Mouse (Mus musculus): Measurements from ENCODE around the gene Rpp25l. TPM values are rescaled to one million over a fixed set of nuclear protein-coding genes. Genes with fewer than 3 reads are reported as not detected.

The Rpp25l gene
- polyA plus RNA-seq, 1 experiment from 2014 or later, result 59.5 TPM

DNA sequence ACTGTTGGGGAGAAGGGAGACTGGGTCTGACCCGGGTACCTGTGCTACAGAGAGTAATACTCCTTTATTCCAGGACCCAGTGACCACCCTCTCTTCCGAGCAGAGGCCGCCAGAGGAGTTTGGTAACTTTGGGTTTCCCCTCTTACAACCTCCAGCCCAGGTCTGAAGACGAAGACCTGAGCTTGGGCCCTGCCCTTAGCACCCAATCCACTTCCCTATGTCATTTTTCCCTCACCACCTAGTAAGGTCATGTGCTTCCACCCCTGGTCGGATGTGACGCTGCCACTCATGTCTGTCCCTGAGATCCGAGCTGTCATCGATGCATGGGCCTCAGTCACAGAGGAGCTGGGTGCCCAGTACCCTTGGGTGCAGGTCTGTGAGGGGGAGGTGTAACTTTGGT is 43.1 kb upstream of the Rpp25l start:
- H3K4me3 ChIP-seq (replicated peaks), result peak overlapping the region; percentile 68
- no peaks in the 10 kb centered on the region for H3K27me3 ChIP-seq (replicated peaks)
- H3K27ac ChIP-seq, result no peak overlapping the region
- no peaks in the 10 kb centered on the region for H3K36me3 ChIP-seq
- no peak for ATAC-seq (ENCODE audit: insufficient read depth, low FRiP score, low read depth)
- H3K9ac ChIP-seq, result no peak overlapping the region
- H3K9me3 ChIP-seq, result no peaks in the 10 kb centered on the region
- H3K4me1 ChIP-seq, result peaks cover 25% of the 10 kb centered on the region
- WGBS, result 72% methylated on average over 8 of the region's 8 CpGs
- peak overlapping the region; percentile 85 for H3K4me2 ChIP-seq

DNA sequence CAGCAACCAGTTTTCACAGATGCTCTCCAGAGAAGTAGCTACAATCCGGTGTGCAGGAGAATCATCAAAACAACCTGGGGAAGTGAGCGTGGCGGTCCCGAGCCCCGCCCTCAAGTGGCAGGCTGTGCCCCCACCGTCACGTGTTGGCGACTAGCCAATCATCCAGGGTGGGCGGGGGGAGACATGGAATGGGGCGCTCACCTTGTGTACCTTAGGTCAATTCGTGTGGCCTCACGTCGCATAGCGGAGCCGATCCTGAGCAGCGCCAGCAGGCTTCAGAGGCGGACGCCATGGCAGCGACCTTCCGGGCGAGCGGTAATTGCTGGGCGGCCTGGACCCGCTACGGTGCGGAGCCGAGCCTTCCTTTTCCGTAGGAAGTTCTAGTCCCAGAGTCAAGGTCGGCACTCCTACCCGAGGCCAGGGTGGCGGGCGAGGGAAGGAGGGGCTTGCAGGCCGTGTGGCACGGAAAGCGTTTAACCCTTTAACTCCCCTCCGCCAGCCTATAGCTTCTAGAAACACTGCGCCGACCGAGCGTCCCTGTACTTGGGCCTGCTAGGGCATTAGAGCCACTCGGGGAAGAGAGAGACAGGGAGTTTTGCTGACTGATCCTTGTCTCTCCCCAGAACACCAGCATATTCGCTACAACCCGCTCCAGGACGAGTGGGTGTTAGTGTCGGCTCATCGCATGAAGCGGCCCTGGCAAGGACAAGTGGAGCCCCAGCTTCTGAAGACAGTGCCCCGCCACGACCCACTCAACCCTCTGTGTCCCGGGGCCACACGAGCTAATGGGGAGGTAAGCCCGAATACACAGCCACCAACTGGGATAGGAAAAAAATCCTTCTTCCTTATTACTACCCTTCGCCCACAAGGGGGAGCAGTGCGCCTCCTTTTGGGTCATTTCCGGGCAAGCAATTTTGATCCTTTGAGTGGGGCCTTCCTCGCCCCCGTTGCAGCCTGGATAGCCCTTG is 42.3 kb upstream of the Rpp25l start, which contains the start of gene Sigmar1:
Gene Sigmar1, minus strand, starts transcription at position 820 of the 968 bp plus-strand sequence.
- H3K27me3 ChIP-seq (replicated peaks), result no peaks in the 10 kb centered on the region
- H3K4me1 ChIP-seq, result peaks cover 18% of the 10 kb centered on the region
- under 1% methylated on average over 57 of the region's 57 CpGs for WGBS
- peak within 1 kb of the TSS; percentile 91 for H3K27ac ChIP-seq
- no peaks in the 10 kb centered on the region for H3K9me3 ChIP-seq
- no peaks in the 10 kb centered on the region for H3K36me3 ChIP-seq
- H3K4me2 ChIP-seq, result peak within 1 kb of the TSS; percentile 85
- H3K4me3 ChIP-seq (replicated peaks), result peak within 1 kb of the TSS; percentile 68
- peak within 1 kb of the TSS; percentile 63 for H3K9ac ChIP-seq
- ATAC-seq (ENCODE audit: insufficient read depth, low FRiP score, low read depth), result peak; percentile 64

DNA sequence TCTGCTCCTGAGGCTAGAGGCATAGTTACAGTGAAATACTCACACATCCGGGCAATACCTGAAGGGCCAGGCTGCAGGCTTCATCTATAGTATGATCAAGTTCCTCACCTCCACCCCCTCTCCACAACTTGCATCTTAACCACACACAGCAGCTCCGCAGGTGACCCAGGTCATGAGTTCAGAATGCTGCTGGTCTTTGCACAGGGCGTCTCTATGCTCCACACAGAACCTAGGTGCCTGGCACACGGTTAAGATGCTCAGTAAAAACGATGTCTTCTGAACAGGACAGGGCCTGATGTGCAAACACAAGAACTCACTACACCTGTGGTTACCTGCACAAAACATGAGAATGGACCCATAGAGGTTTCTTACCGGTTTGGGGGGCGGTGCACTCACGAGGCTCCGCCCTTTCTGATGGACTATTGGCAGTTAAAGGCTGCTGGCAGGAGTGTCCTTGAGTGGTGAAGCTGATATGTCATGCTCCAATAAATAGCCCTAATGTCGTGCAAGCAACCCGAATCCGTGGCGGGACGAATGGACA is 41.5 kb upstream of the Rpp25l start, which contains the start of gene Galt:
Gene Galt, plus strand, starts transcription at position 432 of the 541 bp plus-strand sequence.
- H3K27ac ChIP-seq, result peak within 1 kb of the TSS; percentile 91
- no peaks in the 10 kb centered on the region for H3K27me3 ChIP-seq (replicated peaks)
- H3K9ac ChIP-seq, result peak within 1 kb of the TSS; percentile 63
- H3K36me3 ChIP-seq, result no peaks in the 10 kb centered on the region
- peak within 1 kb of the TSS; percentile 85 for H3K4me2 ChIP-seq
- peak within 1 kb of the TSS; percentile 68 for H3K4me3 ChIP-seq (replicated peaks)
- peak; percentile 43 for ATAC-seq (ENCODE audit: insufficient read depth, low FRiP score, low read depth)
- no peaks in the 10 kb centered on the region for H3K9me3 ChIP-seq
- WGBS, result 14% methylated on average over 14 of the region's 14 CpGs
- H3K4me1 ChIP-seq, result peaks cover 13% of the 10 kb centered on the region

DNA sequence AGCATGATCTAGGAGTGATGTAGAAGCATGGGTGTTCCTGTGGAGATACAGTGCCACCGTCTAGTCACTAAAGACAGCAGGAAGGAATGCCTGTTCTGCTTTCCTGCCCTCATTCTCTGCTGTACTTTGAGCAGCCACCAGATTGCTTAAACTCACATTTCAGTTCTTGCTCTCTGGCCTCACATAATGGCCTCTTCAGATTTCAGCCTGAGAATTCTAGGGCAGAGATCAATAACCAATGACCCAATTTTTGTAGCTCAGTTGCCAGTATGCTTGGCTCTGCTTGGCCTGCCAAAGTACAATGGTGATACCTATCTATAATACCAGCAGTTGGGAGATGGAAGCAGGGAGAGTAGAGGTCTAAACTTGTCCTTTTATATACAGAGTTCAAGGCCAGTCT is 31.7 kb upstream of the Rpp25l start:
- H3K27ac ChIP-seq, result no peak overlapping the region
- H3K4me3 ChIP-seq (replicated peaks), result no peak overlapping the region
- no peak overlapping the region for H3K9ac ChIP-seq
- H3K4me1 ChIP-seq, result peaks cover 6% of the 10 kb centered on the region; the same call in 1 of the 2 replicates
- H3K36me3 ChIP-seq, result no peaks in the 10 kb centered on the region
- H3K9me3 ChIP-seq, result 0 out of 2 replicates have a peak, but pooled peaks cover 4% of the 10 kb centered on the region
- 59% methylated on average over 1 of the region's 1 CpGs for WGBS
- ATAC-seq (ENCODE audit: insufficient read depth, low FRiP score, low read depth), result no peak
- H3K27me3 ChIP-seq (replicated peaks), result no peaks in the 10 kb centered on the region
- H3K4me2 ChIP-seq, result no peak overlapping the region

DNA sequence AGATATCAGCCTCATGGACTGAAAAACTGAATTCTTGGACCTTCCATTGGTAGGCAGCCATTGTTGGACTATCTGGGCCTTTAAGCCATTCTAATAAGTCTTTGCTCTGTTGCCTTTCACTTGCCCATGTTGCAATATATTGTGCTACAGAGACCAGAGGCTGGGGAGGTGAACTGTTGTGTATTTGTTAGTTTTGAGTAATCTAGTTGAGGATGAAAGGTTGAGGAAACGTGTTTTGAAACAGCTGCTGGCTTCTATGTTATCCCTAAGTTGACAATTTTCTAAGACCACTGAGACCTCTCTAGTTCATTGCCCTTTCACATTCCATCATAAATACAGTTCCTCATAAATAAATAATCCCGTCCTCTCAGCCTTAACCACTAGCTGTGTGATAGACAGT is 30.8 kb upstream of the Rpp25l start:
- Histone ChIP-seq H3K4me1 (peaks cover 11% of the 10 kb centered on the region; the same call in 1 of the 2 replicates), H3K4me3 (replicated peaks) (no peak overlapping the region), H3K27me3 (replicated peaks) (no peaks in the 10 kb centered on the region), H3K27ac (no peak overlapping the region), H3K36me3 (0 out of 2 replicates have a peak, but pooled peaks cover 2% of the 10 kb centered on the region), H3K9me3 (0 out of 2 replicates have a peak, but pooled peaks cover 4% of the 10 kb centered on the region), H3K4me2 (no peak overlapping the region), H3K9ac (no peak overlapping the region)
- no peak for ATAC-seq (ENCODE audit: insufficient read depth, low FRiP score, low read depth)
- 56% methylated on average over 2 of the region's 2 CpGs for WGBS

DNA sequence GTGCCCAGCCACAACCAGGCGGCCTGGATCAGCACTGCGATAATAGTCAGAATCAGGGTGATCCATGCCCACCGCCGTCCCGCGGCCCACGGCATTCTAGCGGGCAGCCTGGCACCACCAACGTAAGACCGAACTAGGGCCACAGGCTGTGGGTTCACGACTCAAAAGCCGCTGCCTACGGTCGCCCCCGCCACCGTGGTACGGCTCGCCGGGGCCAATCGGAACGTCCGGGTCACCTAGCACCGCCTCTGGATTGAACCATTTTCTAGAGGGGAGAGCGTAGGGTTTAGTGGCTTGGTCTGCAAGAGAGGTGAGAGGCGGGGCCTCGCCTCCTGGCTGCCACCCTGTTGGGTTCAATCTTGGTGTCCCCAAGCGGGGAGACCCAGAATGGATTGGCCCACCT is 27.8 kb upstream of the Rpp25l start:
- ATAC-seq (ENCODE audit: insufficient read depth, low FRiP score, low read depth), result peak; percentile 96
- 0% methylated on average over 27 of the region's 27 CpGs for WGBS
- no peaks in the 10 kb centered on the region for H3K27me3 ChIP-seq (replicated peaks)

DNA sequence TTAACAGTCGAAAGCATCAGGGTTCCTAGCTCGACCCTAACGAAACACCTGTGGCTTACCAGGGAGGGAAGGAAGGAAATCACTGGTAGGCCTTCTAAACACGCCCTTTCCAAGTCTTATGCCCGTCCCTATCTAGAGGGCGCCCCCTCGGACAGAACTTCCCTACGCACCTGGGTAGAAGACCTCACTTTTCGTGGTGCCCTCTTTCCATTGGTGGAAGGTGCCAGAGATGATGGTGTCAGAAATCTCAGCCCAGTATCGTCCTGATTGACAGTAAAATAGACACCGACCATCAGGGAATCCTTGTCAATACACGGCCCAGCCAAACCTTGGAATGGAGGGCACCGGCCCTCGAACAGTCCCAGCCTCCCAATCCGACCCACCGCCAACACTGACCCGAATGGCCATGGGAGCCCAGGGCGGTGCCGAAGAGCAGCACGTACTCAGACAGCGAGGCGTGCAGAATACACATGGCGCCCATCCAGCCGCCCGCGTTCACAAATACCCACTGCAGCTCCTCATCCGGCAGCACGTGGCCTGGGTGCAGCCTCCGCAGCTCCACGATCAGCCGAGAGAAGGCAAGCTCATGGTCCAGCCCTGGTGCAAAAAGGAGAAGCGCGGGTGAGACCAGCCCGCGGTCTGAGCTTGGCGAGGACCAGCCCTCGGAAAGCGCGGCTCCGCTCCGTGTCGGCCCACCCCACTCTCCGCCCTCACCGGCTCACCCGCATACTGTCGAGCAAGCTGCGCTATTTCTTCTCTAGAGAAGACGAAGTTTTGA is 27.2 kb upstream of the Rpp25l start:
- Histone ChIP-seq H3K4me1 (peaks cover 11% of the 10 kb centered on the region; the same call in 1 of the 2 replicates), H3K27me3 (replicated peaks) (no peaks in the 10 kb centered on the region), H3K27ac (peak overlapping the region; percentile 85), H3K36me3 (0 out of 2 replicates have a peak, but pooled peaks cover 2% of the 10 kb centered on the region), H3K9me3 (no peaks in the 10 kb centered on the region), H3K9ac (peak overlapping the region; percentile 73; the same call in 1 of the 2 replicates), H3K4me3 (replicated peaks) (peak overlapping the region; percentile 65), H3K4me2 (peak overlapping the region; percentile 92)
- peak; percentile 72 for ATAC-seq (ENCODE audit: insufficient read depth, low FRiP score, low read depth)
- under 1% methylated on average over 48 of the region's 48 CpGs for WGBS

More for the DNA sequence above, 27.8 kb upstream of the Rpp25l start:
- Histone ChIP-seq H3K9ac (peak overlapping the region; percentile 73; the same call in 1 of the 2 replicates), H3K4me3 (replicated peaks) (peak overlapping the region; percentile 65), H3K9me3 (no peaks in the 10 kb centered on the region), H3K4me1 (peaks cover 11% of the 10 kb centered on the region; the same call in 1 of the 2 replicates), H3K4me2 (peak overlapping the region; percentile 92), H3K27ac (peak overlapping the region; percentile 85), H3K36me3 (0 out of 2 replicates have a peak, but pooled peaks cover 2% of the 10 kb centered on the region)

DNA sequence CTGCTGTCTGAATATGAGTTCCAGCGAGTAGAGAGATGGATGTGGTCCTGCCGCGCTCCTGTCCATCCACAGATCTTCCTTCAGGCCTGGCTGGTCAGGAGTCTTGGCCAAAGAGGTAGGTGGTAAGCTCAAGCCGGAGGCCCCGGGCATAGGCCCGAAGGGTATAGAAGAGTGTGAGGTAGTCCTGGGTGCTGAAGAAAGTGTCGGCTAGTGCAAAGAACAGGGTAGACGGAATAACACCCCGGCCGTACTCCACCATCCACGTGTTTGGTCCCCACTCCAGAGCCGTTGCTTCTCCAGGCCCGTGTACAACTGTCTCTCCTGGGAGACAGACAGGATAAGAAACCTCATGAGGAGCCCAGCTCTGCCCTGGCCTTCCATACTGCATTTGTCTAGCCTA is 25.9 kb upstream of the Rpp25l start:
- peaks cover 11% of the 10 kb centered on the region; the same call in 1 of the 2 replicates for H3K4me1 ChIP-seq
- 0 out of 2 replicates have a peak overlapping the region, but pooled peaks have one; percentile 65 for H3K4me3 ChIP-seq (replicated peaks)
- no peaks in the 10 kb centered on the region for H3K27me3 ChIP-seq (replicated peaks)
- H3K4me2 ChIP-seq, result peak overlapping the region; percentile 92; the same call in 1 of the 2 replicates
- no peak for ATAC-seq (ENCODE audit: insufficient read depth, low FRiP score, low read depth)
- no peaks in the 10 kb centered on the region for H3K9me3 ChIP-seq
- H3K36me3 ChIP-seq, result 0 out of 2 replicates have a peak, but pooled peaks cover 2% of the 10 kb centered on the region
- no peak overlapping the region for H3K9ac ChIP-seq
- H3K27ac ChIP-seq, result no peak overlapping the region
- 91% methylated on average over 13 of the region's 13 CpGs for WGBS

DNA sequence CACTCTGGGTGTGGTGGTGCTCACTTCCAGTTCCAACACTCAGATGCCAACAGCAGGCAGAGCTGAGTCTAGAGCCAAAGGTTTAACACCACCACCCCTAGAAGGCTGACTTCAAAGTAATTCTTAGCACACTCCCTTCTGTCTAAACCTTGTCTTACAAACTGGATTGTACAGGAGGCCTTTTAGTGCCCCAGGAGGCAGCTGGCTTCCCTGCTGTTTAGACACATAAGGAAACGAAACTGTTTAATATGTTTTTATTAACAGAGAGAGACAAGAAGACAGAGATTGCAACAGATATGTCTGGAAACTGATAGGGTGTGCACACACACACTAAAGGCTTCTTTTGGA is 24.9 kb upstream of the Rpp25l start:
- peaks cover 11% of the 10 kb centered on the region; the same call in 1 of the 2 replicates for H3K4me1 ChIP-seq
- H3K27ac ChIP-seq, result no peak overlapping the region
- no peak for ATAC-seq (ENCODE audit: insufficient read depth, low FRiP score, low read depth)
- no peak overlapping the region for H3K9ac ChIP-seq
- H3K9me3 ChIP-seq, result no peaks in the 10 kb centered on the region
- WGBS, result 58% methylated on average over 1 of the region's 1 CpGs
- no peak overlapping the region for H3K4me2 ChIP-seq
- 0 out of 2 replicates have a peak, but pooled peaks cover 2% of the 10 kb centered on the region for H3K36me3 ChIP-seq
- H3K27me3 ChIP-seq (replicated peaks), result peaks cover 5% of the 10 kb centered on the region; the same call in 1 of the 2 replicates
- H3K4me3 ChIP-seq (replicated peaks), result no peak overlapping the region

DNA sequence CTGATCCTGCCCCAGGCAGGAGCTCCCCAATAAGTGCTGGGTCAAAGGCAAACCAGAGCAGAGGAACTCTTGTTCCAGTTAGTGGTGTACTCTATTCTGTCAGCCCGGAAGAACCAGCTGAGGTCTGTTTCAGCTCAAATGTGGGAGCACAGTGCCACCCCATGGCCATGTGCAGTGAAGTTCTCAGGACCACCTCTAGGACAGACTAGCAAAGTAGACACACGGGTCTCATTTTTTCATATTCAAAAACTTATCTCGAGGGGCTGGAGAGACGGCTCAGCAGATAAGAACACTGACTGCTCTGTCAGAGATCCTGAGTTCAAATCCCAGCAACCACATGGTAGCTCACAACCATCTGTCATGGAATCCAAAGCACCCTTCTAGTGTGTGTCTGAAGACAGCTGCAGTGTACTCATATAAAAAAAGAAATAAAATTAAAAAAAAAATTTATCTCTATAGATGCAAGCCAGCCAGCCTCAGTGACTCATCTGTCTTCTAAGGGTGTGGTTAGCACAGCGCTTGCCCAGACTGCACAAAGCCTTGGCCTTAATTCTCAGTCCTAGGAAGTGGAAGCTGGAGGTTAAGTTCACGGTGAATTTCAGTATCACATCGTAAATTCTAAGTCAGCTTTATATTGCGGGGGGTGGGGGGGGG is 24.4 kb upstream of the Rpp25l start:
- Histone ChIP-seq H3K4me3 (replicated peaks) (no peak overlapping the region), H3K9ac (no peak overlapping the region), H3K27me3 (replicated peaks) (peaks cover 10% of the 10 kb centered on the region), H3K36me3 (0 out of 2 replicates have a peak, but pooled peaks cover 2% of the 10 kb centered on the region), H3K4me1 (peaks cover 11% of the 10 kb centered on the region; the same call in 1 of the 2 replicates), H3K4me2 (no peak overlapping the region), H3K9me3 (no peaks in the 10 kb centered on the region), H3K27ac (no peak overlapping the region)
- WGBS, result 35% methylated on average over 8 of the region's 8 CpGs
- ATAC-seq (ENCODE audit: insufficient read depth, low FRiP score, low read depth), result no peak
